Mouse (Mus musculus) fibroblast of lung, adult 2 months (primary cell): ENCODE data around the gene Tacc2.
"Not testable (repeated sequence)": the region's sequence is repeated elsewhere in the genome, so short reads cannot be mapped to it uniquely, and the experiment has no call there.

Source experiments
- DNase-seq: peaks from one replicate; pipeline ENCODE4 v3.0.0-alpha.2; 2011; ENCODE audit warnings: low read depth

Gene Tacc2

DNA sequence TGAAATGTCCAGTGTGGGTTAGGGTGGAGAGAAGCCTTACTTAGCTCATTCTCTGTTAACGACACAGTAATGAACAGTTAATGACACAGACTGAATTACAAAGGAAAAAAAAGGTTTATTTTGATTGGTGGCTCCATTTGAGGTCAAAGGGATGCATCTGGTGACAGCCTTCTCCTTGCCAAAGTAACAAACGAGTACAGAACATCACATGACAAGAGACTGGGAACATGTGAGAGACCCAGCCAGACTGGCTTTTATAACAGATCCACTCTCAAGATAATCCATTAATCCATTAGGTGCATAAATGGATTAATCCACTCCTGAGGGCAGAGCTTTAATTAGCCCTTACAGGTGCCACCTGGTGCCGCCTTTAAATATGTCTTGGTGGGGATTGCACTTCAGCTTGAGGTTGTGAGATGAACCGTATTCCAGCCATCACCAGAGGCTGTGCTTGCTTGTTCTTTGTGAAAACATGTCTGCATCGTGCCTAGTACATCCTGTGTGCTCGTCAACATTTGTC is 75.9 kb downstream of the Tacc2 start:
- DNase-seq: no peak

GRCm38 (mm10) chr7:130654562-130654961 is 77.3 kb downstream of the Tacc2 start:
- no peak for DNase-seq

- DNase-seq: no peak
These were observed 79.7 kb downstream of the Tacc2 start for GRCm38 (mm10) chr7:130656965-130657364.

GRCm38 (mm10) chr7:130657751-130658150 is 80.5 kb downstream of the Tacc2 start:
- DNase-seq: no peak

- DNase-seq: no peak
These were observed 81.9 kb downstream of the Tacc2 start for GRCm38 (mm10) chr7:130659129-130659528.

GRCm38 (mm10) chr7:130662250-130662649 is 85.0 kb downstream of the Tacc2 start:
- DNase-seq: no peak

DNA sequence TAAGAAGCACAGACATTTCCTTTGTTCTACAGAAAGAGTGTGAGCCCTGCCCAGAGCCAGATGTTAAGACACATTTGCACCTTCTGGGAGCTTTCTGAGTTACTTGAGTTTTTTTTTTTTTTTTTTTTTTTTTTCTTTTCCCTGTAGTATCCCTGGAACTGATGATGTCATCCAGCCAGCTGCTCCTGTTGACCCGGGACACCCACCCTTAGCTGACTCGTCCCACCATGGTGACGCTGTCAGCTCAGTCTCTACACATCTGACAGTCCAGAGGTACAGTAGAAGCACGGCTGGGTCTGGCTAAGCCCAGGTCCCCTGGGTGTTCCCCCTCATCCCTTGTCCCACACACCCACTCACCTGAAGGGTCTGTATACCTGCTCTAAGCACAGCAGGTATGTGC is 85.6 kb downstream of the Tacc2 start:
- DNase-seq: no peak

DNA sequence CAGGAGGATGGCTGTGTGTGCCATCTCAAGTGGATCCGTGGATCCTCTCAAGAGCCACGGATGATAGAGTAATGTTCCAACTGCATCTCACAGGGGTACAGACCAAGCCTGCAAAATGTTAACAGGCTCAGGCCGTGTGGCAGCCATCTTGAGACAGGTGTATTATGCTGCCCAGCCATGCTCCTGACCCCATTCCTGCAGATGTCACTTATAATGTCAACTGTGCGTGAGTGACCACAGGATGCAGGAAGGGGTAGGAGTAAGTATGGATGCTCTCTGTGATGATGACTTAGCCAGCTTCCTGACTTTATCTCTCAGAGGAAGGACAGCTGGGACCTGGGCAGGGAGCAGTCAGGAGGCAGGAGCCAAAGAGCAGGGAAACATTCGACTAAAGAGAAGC is 86.8 kb downstream of the Tacc2 start:
- no peak for DNase-seq

DNA sequence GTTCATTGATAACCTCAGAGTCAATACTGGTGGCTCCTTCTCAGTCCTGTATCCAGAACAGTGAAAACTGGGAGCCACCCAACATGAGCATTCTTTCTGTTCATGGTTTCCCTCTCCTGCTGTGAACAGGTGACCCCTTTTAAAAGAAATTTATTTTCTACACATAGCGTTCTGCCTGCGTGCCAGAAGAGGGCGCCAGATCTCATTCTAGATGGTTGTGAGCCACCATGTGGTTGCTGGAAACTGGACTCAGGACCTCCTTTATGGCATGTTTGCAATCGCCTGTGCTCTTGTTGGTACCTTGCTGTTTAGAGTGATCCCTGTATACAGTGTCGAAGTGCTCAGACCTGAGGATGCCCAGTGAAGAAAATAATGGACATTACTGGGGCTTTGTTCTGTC is 87.4 kb downstream of the Tacc2 start:
- no peak for DNase-seq

- DNase-seq: no peak
These were observed 88.1 kb downstream of the Tacc2 start for GRCm38 (mm10) chr7:130665358-130665757.

DNA sequence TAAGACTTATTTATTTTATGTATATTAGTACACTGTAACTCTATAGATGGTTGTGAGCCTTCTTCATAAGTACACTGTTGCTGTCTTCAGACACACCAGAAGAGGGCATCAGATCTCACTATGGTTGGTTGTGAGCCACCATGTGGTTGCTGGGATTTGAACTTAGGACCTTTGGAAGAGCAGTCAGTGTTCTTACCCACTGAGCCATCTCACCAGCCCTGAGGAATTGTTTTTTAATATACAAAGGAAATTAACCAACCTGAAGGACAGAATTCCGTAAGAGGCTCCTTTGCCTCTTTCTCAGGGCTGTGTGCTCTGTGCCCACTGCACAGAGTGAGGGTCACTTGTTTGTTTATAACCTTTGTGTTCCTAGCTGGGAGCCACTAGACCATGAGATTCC is 90.8 kb downstream of the Tacc2 start:
- DNase-seq: not testable (repeated sequence)

DNA sequence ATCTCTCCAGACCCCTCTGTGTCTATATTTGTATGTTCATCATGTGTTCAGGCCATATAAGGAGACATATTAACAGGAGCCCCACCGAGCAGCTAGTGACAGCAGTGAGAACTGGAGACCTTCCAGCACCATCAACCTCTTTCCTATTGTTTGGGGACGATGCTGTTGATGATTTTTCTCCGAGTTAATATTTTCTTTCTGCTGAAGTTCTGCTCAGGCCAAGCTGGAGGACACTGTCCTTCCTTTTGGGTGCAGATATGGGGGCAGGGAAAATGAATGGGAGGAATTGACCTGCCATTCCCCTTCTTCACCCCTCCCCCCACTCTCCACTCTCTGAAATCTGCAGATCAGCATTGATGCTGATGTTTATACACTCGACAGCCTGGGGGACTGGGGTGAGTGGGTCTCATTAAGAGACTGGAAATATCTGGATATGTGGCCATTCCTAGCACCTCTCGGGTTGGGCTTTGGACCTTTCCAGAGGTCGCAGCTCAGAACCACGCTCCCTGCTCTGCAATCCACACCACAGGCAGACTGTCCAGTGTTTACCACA is 91.6 kb downstream of the Tacc2 start:
- DNase-seq: no peak

- no peak for DNase-seq
These were observed 92.2 kb downstream of the Tacc2 start for GRCm38 (mm10) chr7:130669370-130669881.

DNA sequence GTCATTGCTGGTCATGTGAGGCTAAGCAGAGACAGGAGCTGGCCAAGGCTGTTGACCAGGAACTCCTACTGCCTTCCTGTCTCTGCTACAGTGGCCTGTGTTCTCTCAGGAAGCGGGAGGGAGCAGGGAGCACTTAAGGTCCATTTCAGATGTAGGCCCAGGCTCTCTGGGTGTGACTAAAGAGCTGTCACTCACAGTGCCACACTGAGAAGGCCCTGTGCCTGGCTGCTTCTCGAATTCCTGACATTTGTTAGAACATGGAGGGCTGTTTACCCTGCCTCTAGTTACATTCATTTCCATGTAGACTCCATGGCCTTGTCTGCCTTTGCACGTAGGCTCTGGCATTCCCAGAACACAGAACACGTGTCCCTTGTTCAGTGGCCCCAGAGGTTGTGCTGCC is 93.1 kb downstream of the Tacc2 start:
- DNase-seq: no peak

DNA sequence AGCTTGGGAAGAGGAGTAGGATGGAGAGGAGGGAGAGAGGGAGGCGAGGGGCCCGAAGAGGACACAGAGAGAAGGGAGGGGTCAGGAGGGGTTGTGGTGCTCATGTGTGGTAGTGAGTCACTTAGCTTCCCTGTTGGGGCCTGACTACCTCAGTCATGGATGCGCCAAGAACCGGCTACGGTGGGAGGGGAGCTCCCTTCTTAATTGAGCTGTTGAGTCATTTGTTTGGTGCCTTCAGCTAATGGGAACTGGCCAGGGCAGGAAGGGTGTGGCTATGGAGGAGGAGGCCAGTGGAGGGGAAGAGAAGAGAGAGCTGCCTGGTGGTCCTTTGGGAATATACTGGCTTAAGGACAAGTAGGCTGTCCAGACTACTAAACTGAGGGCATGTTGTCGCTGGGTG is 94.1 kb downstream of the Tacc2 start:
- DNase-seq: peak; percentile 87

DNA sequence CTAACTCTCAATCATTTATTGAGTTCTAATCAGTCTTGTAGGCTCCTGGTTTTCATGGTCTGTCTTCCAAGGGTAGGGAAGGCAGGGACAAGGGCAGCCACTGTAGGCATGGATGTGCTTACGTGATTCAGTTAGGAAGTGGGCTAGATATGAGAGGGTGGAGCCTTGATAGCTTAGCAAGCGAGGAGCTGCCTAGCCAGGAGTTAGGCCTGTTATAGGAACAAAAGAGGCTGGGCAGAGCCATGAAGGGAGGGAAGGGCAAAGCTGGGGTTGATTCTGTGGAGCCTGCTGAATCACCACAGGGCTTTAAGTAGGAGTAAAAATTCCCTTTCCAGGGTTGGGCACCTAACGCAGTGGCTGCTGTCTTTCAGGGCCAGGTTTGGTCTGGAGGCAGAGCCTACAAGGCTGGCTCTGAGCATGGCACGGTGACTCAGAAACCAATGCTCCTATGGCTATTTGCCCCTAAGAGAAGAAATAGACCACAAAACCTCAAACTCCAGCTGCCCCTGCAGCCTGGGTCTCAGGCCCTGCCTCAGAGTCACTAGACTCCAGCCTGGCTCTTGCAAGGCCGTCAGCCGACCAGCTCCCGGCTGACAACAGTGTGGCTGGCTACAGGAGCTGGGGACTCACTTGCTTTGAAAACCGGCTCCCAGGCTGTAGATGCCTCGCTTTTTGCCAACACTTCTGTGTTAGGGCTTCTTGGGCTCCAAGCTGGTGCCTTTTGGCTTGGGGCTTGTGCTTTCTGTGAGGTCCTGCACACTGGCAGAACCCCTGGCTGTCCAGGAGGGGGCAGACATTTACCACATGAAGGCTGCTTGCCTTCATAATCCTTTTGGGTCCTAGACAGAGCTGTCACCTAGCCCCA is 96.2 kb downstream of the Tacc2 start:
- DNase-seq: peak; percentile 96

DNA sequence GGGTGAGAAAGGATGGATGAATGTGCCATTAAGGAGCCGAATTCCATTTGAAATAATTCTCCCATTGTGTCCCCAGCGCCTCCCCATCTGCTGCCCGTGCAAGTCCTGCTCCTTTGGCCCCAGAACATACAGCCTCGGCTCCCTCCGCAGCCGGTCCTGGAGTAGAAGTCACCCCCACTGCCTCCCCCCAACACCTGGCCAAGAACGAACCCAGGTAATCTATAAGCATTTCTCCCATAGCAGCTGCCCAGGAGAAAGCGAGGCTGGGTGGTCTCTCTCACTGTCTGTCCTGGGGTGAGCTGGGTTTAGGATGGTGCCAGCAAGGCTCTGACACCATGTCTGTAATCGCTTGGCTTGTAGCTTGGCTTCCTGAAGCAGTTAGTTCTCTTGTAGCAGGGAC is 97.3 kb downstream of the Tacc2 start:
- DNase-seq: no peak

DNA sequence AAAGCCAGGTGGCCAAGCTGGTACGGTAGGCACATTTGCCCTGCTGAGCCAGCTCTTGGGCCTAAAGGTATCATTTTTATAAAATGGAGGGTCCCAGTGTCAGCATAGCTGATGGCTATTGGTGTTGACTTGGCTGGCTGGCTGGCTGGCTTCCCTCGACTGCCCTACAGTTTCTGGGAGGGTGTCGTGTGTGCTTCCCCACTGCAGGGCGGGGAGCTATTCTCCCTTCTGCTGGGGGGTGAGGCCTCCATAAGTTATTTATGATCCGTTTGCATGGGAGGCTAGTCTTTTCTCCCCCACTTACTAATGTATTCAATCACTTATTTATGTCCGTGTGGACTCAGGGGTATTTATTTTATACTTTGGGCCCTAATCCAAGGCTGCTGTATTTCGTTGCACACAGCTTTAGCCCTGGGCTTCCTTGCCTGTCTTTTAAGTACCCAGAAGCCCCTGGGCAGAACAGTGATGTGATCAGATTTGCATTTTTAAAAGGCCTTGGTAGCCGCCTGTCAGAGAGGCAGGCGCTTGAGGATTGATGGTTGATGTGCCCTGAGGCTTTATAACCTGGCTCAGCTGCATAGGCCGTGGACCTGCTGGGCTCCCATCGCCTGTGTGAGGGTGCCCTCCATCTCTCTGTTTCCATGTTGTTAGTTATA is 99.8 kb downstream of the Tacc2 start:
- no peak for DNase-seq

DNA sequence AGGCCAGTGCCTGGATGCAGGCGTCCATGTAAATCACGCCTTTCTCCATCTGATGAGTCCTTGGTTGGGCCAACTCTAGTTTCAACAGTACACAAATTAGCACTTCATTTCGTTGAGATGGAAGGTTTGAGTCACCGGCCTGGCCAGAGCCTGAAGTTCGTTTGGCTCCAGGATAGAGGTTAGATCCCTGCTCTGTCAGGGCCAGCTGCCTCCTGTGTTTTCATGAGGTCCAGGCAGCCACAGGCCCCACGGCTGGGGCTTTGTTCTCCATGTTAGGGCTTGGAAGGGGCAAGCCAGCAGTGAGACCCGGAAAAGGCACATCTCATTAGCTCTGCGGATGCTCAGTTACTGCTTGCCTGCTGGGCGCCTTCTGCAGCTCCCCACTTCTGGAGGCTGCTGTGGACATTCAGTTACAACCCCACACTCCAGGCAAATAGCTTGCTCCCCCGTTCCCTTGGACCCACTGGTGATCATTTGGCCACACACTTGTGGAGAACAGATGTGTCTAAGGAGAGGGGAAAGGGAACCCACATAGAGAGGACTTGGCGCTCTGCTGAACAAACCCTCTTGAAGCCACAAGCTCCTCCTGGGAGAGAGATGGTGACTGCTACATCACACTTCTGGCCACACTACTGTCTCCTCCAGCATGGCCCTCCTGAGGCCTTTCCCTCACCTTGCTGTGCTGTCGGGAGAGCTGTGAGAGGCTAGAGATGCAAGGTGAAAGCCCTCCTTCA is 100.5 kb downstream of the Tacc2 start:
- DNase-seq: no peak

- DNase-seq: peak; percentile 95
These were observed 101.2 kb downstream of the Tacc2 start for GRCm38 (mm10) chr7:130678414-130678813.

GRCm38 (mm10) chr7:130681798-130682197 is 104.6 kb downstream of the Tacc2 start:
- DNase-seq: peak; percentile 90

GRCm38 (mm10) chr7:130688601-130689000 is 111.4 kb downstream of the Tacc2 start:
- no peak for DNase-seq
